Mouse (Mus musculus) liver, embryonic 16.5 days (tissue): Measurements from ENCODE around the gene Hsd11b1. TPM values are rescaled to one million over a fixed set of nuclear protein-coding genes. Genes with fewer than 3 reads are reported as not detected.
"Not testable (repeated sequence)": the region's sequence is repeated elsewhere in the genome, so short reads cannot be mapped to it uniquely, and the experiment has no call there.

Source experiments
- ATAC-seq: fragments of 200-750 bp; cut with Nextera tagmentation; 2 replicates; pipeline ENCODE4 v1.8.0; 2017; ENCODE audit warnings: low read depth, mild to moderate bottlenecking, moderate number of reproducible peaks, moderate library complexity
- H3K27ac ChIP-seq: fragments of 300-500 bp; sonication (generic); 2 replicates; pipeline ENCODE4 v1.5.1; 2014; ENCODE audit warnings: mild to moderate bottlenecking, low read length
- H3K27me3 ChIP-seq: fragments of 300-500 bp; sonication (generic); 2 replicates; pipeline ENCODE4 v1.6.1; 2014; ENCODE audit warnings: low read depth, low read length, mixed read lengths; ENCODE audit not compliant: control insufficient read depth, insufficient read depth
- H3K36me3 ChIP-seq: fragments of 300-500 bp; sonication (generic); 2 replicates; pipeline ENCODE4 v1.6.1; 2014; ENCODE audit warnings: mild to moderate bottlenecking; ENCODE audit not compliant: control insufficient read depth, insufficient read depth
- H3K4me1 ChIP-seq: fragments of 300-500 bp; sonication (generic); 2 replicates; pipeline ENCODE4 v1.6.1; 2014; ENCODE audit warnings: low read depth, low read length, mixed read lengths; ENCODE audit not compliant: control insufficient read depth
- H3K4me2 ChIP-seq: fragments of 300-500 bp; sonication (generic); 2 replicates; pipeline ENCODE4 v1.6.1; 2014; ENCODE audit warnings: low read depth, low read length, mixed read lengths
- H3K4me3 ChIP-seq: fragments of 300-500 bp; sonication (generic); 2 replicates; pipeline ENCODE4 v1.5.1; 2014; ENCODE audit warnings: low read depth, mild to moderate bottlenecking, low read length
- H3K9ac ChIP-seq: fragments of 300-500 bp; sonication (generic); 2 replicates; pipeline ENCODE4 v1.6.1; 2014; ENCODE audit warnings: low read depth, low read length
- H3K9me3 ChIP-seq: fragments of 300-500 bp; sonication (generic); replicated peaks from 2 replicates; pipeline ENCODE4 v1.6.1; 2016; ENCODE audit warnings: low read length; ENCODE audit not compliant: control insufficient read depth
- WGBS: fragments of 180-500 bp; shearing (Covaris S2); extraction: QIAGEN DNeasy Blood & Tissue Kit; methylation state at CpG from one replicate; pipeline ENCODE4 v1.1.7; 2014; ENCODE audit not compliant: insufficient replicate concordance; 5-methylcytosine and 5-hydroxymethylcytosine counted together
- polyA plus RNA-seq: library from polyadenylated mRNA; unstranded; fragments of >200 nt; fragmentation: Nextera tagmentation; extraction: Ambion mirVana; gene quantifications from 2 replicates; pipeline ENCODE4 v1.2.1, GENCODE M21; 2015

The Hsd11b1 gene
- polyA plus RNA-seq, 1 experiment from 2014 or later = 40.3 TPM

- 65% methylated on average over 2 of the region's 2 CpGs for WGBS
- Histone ChIP-seq H3K36me3 (no peaks in the 10 kb centered on the region), H3K27ac (peak overlapping the region; percentile 41), H3K27me3 (no peaks in the 10 kb centered on the region), H3K9ac (no peak overlapping the region), H3K4me1 (no peaks in the 10 kb centered on the region; the same call in 1 of the 2 replicates), H3K4me3 (no peak overlapping the region), H3K9me3 (no peaks in the 10 kb centered on the region), H3K4me2 (no peak overlapping the region)
- ATAC-seq = peak; percentile 58
Observed at GRCm38 (mm10) chr1:193287578-193287977, 23.7 kb upstream of the Hsd11b1 start.

- not testable (repeated sequence) for H3K4me1 ChIP-seq, ATAC-seq, H3K27me3 ChIP-seq, H3K4me3 ChIP-seq, H3K4me2 ChIP-seq, H3K27ac ChIP-seq, H3K36me3 ChIP-seq, H3K9ac ChIP-seq, H3K9me3 ChIP-seq
- 61% methylated on average over 3 of the region's 3 CpGs for WGBS
Observed at GRCm38 (mm10) chr1:193285766-193286325, 22.0 kb upstream of the Hsd11b1 start.

- Histone ChIP-seq H3K4me3 (no peak overlapping the region), H3K27ac (no peak overlapping the region), H3K9ac (no peak overlapping the region), H3K27me3 (no peaks in the 10 kb centered on the region), H3K36me3 (no peaks in the 10 kb centered on the region), H3K9me3 (no peaks in the 10 kb centered on the region), H3K4me2 (no peak overlapping the region), H3K4me1 (no peaks in the 10 kb centered on the region; the same call in none of the 2 replicates)
- 58% methylated on average over 7 of the region's 7 CpGs for WGBS
- no peak for ATAC-seq
Observed at GRCm38 (mm10) chr1:193284228-193284779, 20.4 kb upstream of the Hsd11b1 start.

GRCm38 (mm10) chr1:193281344-193281743, 17.5 kb upstream of the Hsd11b1 start:
- no peak for ATAC-seq
- Histone ChIP-seq H3K9ac (no peak overlapping the region), H3K36me3 (no peaks in the 10 kb centered on the region), H3K9me3 (no peaks in the 10 kb centered on the region), H3K4me2 (no peak overlapping the region), H3K4me3 (no peak overlapping the region), H3K27ac (no peak overlapping the region), H3K27me3 (no peaks in the 10 kb centered on the region), H3K4me1 (no peaks in the 10 kb centered on the region; the same call in none of the 2 replicates)
- 55% methylated on average over 2 of the region's 2 CpGs for WGBS

- Histone ChIP-seq H3K9ac (no peak overlapping the region), H3K36me3 (no peaks in the 10 kb centered on the region), H3K27me3 (no peaks in the 10 kb centered on the region), H3K4me3 (no peak overlapping the region), H3K27ac (no peak overlapping the region), H3K9me3 (no peaks in the 10 kb centered on the region), H3K4me1 (peaks cover 6% of the 10 kb centered on the region), H3K4me2 (no peak overlapping the region)
- no peak for ATAC-seq
- WGBS = 43% methylated on average over 4 of the region's 4 CpGs
Observed at GRCm38 (mm10) chr1:193279492-193279891, 15.6 kb upstream of the Hsd11b1 start.

- ATAC-seq = no peak
- Histone ChIP-seq H3K9ac (no peak overlapping the region), H3K27me3 (no peaks in the 10 kb centered on the region), H3K4me2 (no peak overlapping the region), H3K36me3 (no peaks in the 10 kb centered on the region), H3K9me3 (no peaks in the 10 kb centered on the region), H3K27ac (no peak overlapping the region), H3K4me1 (peaks cover 6% of the 10 kb centered on the region), H3K4me3 (no peak overlapping the region)
- WGBS = 34% methylated on average over 6 of the region's 6 CpGs
Observed at GRCm38 (mm10) chr1:193278414-193279045, 14.7 kb upstream of the Hsd11b1 start.

- WGBS = 49% methylated on average over 8 of the region's 8 CpGs
- H3K4me1 ChIP-seq = peaks cover 6% of the 10 kb centered on the region
Observed at GRCm38 (mm10) chr1:193274407-193275071, 10.7 kb upstream of the Hsd11b1 start.

GRCm38 (mm10) chr1:193272916-193273601, 9.2 kb upstream of the Hsd11b1 start, which contains the start of gene G0s2:
G0s2 (minus strand) TSS chr1:193273217.
- H3K4me1 ChIP-seq = peaks cover 6% of the 10 kb centered on the region
- WGBS = under 1% methylated on average over 22 of the region's 23 CpGs
- H3K9me3 ChIP-seq = no peaks in the 10 kb centered on the region
- peak within 1 kb of the TSS; percentile 52 for H3K4me2 ChIP-seq
- H3K27ac ChIP-seq = peak within 1 kb of the TSS; percentile 83
- peak; percentile 80 for ATAC-seq
- H3K9ac ChIP-seq = peak within 1 kb of the TSS; percentile 64
- peak within 1 kb of the TSS; percentile 63 for H3K4me3 ChIP-seq
- no peaks in the 10 kb centered on the region for H3K27me3 ChIP-seq
- no peaks in the 10 kb centered on the region for H3K36me3 ChIP-seq

More at GRCm38 (mm10) chr1:193274407-193275071, 10.7 kb upstream of the Hsd11b1 start:
- no peak overlapping the region for H3K9ac ChIP-seq
- H3K27me3 ChIP-seq = no peaks in the 10 kb centered on the region
- no peak overlapping the region for H3K4me3 ChIP-seq
- no peaks in the 10 kb centered on the region for H3K36me3 ChIP-seq
- H3K27ac ChIP-seq = peak overlapping the region; percentile 76
- H3K9me3 ChIP-seq = no peaks in the 10 kb centered on the region
- peak overlapping the region; percentile 15 for H3K4me2 ChIP-seq
- ATAC-seq = peak; percentile 31; the same call in 1 of the 2 replicates
